7 mouse cellular contexts compared by ENCODE assay signal in genomic region chr6:146079261-146079660, GRCm38 (mm10).
DNase-seq lines count a peak whose midpoint lies in the region.

No protein-coding gene starts in this region.

- peak; percentile 78 for DNase-seq in R1 (ENCODE audit: low read depth, low spot score)
- DNase-seq in c-Kit-positive CD71-positive TER-119-positive erythroid progenitor cells, embryonic 14.5 days (ENCODE audit: low spot score), result peak; percentile 62
- DNase-seq in forelimb bud, embryonic 11.5 days (ENCODE audit: low read depth, low spot score), result peak; percentile 70
- peak; percentile 81 to 84 for DNase-seq in heart, postnatal 36 days
- peak; percentile 69 to 85 for DNase-seq in left cerebral cortex, adult 18-20 months (ENCODE audit: low spot score in 2 of 2)
- peak; percentile 78 for DNase-seq in mesoderm, embryonic 11.5 days (ENCODE audit: low read depth, low spot score)
- peak; percentile 43 to 72 for DNase-seq in spleen, postnatal 14 days (ENCODE audit: low spot score in 2 of 2)

- intact Hi-C loops in heart, postnatal 36 days (cut with DNase I), result loop anchor here (1.0 kb wide), 2 partner anchors 193 to 249 kb away; no protein-coding TSS in a partner anchor

Comparison
In these comparisons a context has a peak if more than half of its experiments do, and no peak if none do; other contexts are left out.
1. Peak in every context shown above with its lines: DNase-seq.